Mouse (Mus musculus) megakaryocyte, embryonic 14.5 days (primary cell): ENCODE measurements around the gene Hspa1l.

Source experiments
- FLI1 ChIP-seq: IDR thresholded peaks from 2 replicates; pipeline ENCODE4 v1.6.1; 2012; ENCODE audit warnings: low read length, inconsistent platforms, mixed read lengths
- GATA1 ChIP-seq: IDR thresholded peaks from 3 replicates; pipeline ENCODE4 v1.6.1; 2012; ENCODE audit warnings: mixed read lengths, low read length, inconsistent platforms, borderline replicate concordance

GRCm38 (mm10) chr17:34962125-34962524 lies 10.4 kb upstream of the Hspa1l start:
- TF ChIP-seq GATA1 (no peak), FLI1 (no peak)
